Mouse (Mus musculus) lung, embryonic 14.5 days (tissue): ENCODE data around the gene Olfr1418. TPM values are rescaled to one million over a fixed set of nuclear protein-coding genes. Genes with fewer than 3 reads are reported as not detected.

Experiments
- ATAC-seq: fragments of 200-750 bp; cut with Nextera tagmentation; 2 replicates; pipeline ENCODE4 v1.8.0; 2017; ENCODE audit warnings: mild to moderate bottlenecking, moderate TSS enrichment, moderate library complexity; ENCODE audit not compliant: insufficient read depth
- DNase-seq: peaks from one replicate; pipeline ENCODE4 v3.0.0-alpha.2; 2015
- H3K27ac ChIP-seq: fragments of 300-500 bp; sonication (generic); 2 replicates; pipeline ENCODE4 v1.5.1; 2014; ENCODE audit warnings: low read depth, mild to moderate bottlenecking, moderate library complexity
- H3K27me3 ChIP-seq: fragments of 300-500 bp; sonication (generic); 2 replicates; pipeline ENCODE4 v1.6.1; 2014; ENCODE audit warnings: low read length, control low read depth; ENCODE audit not compliant: insufficient read depth
- H3K36me3 ChIP-seq: fragments of 300-500 bp; sonication (generic); 2 replicates; pipeline ENCODE4 v1.6.1; 2014; ENCODE audit warnings: control low read depth; ENCODE audit not compliant: insufficient read depth
- H3K4me1 ChIP-seq: fragments of 300-500 bp; sonication (generic); 2 replicates; pipeline ENCODE4 v1.6.1; 2014; ENCODE audit warnings: antibody characterized with exemption, control low read depth; ENCODE audit not compliant: insufficient read depth
- H3K4me2 ChIP-seq: fragments of 300-500 bp; sonication (generic); 2 replicates; pipeline ENCODE4 v1.6.1; 2014; ENCODE audit warnings: mild to moderate bottlenecking
- H3K4me3 ChIP-seq: fragments of 300-500 bp; sonication (generic); 2 replicates; pipeline ENCODE4 v1.5.1; 2014; ENCODE audit warnings: low read depth, low read length
- H3K9ac ChIP-seq: fragments of 300-500 bp; sonication (generic); 2 replicates; pipeline ENCODE4 v1.6.1; 2014
- H3K9me3 ChIP-seq: fragments of 300-500 bp; sonication (generic); 2 replicates; pipeline ENCODE4 v1.6.1; 2016; ENCODE audit warnings: low read depth, low read length, control low read depth
- CTCF ChIP-seq: IDR thresholded peaks from 2 replicates; pipeline ENCODE4 v1.5.1; 2016; ENCODE audit warnings: antibody characterized with exemption, low read depth
- WGBS: fragments of 180-500 bp; shearing (Covaris S2); extraction: QIAGEN DNeasy Blood & Tissue Kit; methylation state at CpG from one replicate; pipeline ENCODE4 v1.1.7; 2014; 5-methylcytosine and 5-hydroxymethylcytosine counted together
- polyA plus RNA-seq: library from polyadenylated mRNA; unstranded; fragments of >200 nt; fragmentation: Nextera tagmentation; extraction: Ambion mirVana; gene quantifications from 2 replicates; pipeline ENCODE4 v1.2.1, GENCODE M21; 2014

Gene Olfr1418
- polyA plus RNA-seq, 1 experiment from 2014 or later = not detected

DNA sequence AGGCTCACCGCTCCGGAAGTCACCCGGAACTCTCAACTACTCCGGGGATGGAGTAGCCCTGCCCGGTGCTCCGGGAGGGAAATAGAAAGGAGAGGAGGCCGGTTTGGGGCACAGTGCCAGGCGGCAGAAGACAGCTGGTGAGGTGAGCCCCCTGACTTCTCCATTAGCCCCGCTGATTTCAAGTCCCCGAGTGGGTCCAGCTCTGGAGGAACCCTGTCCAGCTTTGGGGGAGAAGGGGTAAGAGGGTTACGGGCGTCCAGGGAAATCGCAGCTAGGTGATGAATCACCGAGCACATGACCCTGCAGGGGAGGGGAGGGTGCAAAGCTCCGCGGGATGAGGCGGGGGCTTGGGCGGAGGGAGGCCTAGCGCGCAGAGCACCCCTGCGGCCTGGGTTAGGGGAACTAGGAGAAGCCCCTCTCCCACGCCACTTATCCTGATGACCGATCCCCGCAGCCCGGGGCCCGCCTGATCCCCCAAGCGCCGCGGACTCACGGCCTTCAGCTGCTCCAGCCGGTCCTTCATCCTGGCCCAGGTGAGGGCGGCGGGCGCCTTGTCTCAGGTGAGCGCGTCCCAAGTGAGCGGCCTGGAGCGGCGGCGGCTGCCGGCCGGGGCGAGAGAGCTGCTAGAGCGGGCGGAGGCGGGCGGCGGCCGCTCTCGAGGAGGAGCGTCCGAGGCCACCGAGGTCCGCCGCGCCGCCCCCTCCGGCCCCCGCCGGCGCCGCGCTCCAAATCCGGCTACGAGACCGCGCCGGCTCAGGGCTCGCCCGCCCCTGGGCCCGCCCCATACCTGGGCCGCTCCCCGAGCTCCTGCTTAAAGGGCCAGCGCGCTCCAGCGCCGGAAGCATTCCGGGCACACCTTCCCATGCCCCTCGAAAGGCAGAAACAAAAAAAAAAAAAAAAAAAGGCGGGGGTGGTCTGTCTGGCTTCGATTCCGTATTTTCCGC is 42.4 kb downstream of the Olfr1418 start:
- Histone ChIP-seq H3K4me3 (peak overlapping the region; percentile 70), H3K9ac (peak overlapping the region; percentile 67), H3K4me1 (0 out of 2 replicates have a peak, but pooled peaks cover 3% of the 10 kb centered on the region), H3K4me2 (peak overlapping the region; percentile 88), H3K36me3 (no peaks in the 10 kb centered on the region), H3K9me3 (no peaks in the 10 kb centered on the region), H3K27me3 (peaks cover 12% of the 10 kb centered on the region), H3K27ac (peak overlapping the region; percentile 36; the same call in 1 of the 2 replicates)
- DNase-seq = peak; percentile 72
- peak; percentile 87 for ATAC-seq
- no peak for TF ChIP-seq CTCF
- WGBS = under 1% methylated on average over 82 of the region's 83 CpGs

DNA sequence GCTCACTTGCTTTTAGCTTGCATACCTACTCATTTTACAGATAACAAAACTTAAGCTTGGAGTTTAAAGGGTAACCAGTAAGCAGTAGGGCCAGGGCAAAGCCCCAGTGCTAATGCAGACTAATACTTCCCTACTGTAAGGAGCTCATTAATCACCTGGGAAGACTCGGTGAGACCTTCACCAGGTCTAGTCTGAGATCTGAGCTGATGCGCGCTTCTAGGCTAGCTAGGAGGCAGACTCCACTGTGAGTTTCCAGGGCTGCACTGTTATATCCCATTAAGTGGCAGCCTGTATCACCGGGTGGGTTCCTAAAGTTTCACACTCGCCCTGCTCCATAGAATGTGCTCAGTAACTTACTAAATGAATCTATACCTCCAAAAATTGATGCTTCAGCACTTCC is 43.3 kb downstream of the Olfr1418 start:
- H3K9ac ChIP-seq = no peak overlapping the region
- peak overlapping the region; percentile 88 for H3K4me2 ChIP-seq
- ATAC-seq (no peak), DNase-seq (no peak)
- WGBS = 17% methylated on average over 5 of the region's 5 CpGs
- H3K27me3 ChIP-seq = peaks cover 12% of the 10 kb centered on the region
- H3K36me3 ChIP-seq = no peaks in the 10 kb centered on the region
- H3K27ac ChIP-seq = no peak overlapping the region
- TF ChIP-seq CTCF = no peak
- 0 out of 2 replicates have a peak, but pooled peaks cover 3% of the 10 kb centered on the region for H3K4me1 ChIP-seq
- H3K4me3 ChIP-seq = peak overlapping the region; percentile 70
- H3K9me3 ChIP-seq = no peaks in the 10 kb centered on the region

GRCm38 (mm10) chr19:11816706-11817105 is 44.2 kb downstream of the Olfr1418 start:
- H3K27ac ChIP-seq = no peak overlapping the region
- no peak overlapping the region for H3K4me2 ChIP-seq
- no peak overlapping the region for H3K4me3 ChIP-seq
- H3K9ac ChIP-seq = no peak overlapping the region
- H3K36me3 ChIP-seq = no peaks in the 10 kb centered on the region
- DNase-seq (no peak), ATAC-seq (no peak)
- WGBS = 38% methylated on average over 6 of the region's 6 CpGs
- H3K9me3 ChIP-seq = no peaks in the 10 kb centered on the region
- no peak for TF ChIP-seq CTCF
- H3K27me3 ChIP-seq = peaks cover 12% of the 10 kb centered on the region
- H3K4me1 ChIP-seq = 0 out of 2 replicates have a peak, but pooled peaks cover 3% of the 10 kb centered on the region

- DNase-seq = no peak
- 72% methylated on average over 6 of the region's 6 CpGs for WGBS
- 0 out of 2 replicates have a peak, but pooled peaks cover 3% of the 10 kb centered on the region for H3K4me1 ChIP-seq
- H3K9ac ChIP-seq = no peak overlapping the region
- H3K4me3 ChIP-seq = no peak overlapping the region
- ATAC-seq = no peak
- TF ChIP-seq CTCF = no peak
- H3K27ac ChIP-seq = no peak overlapping the region
- peaks cover 12% of the 10 kb centered on the region for H3K27me3 ChIP-seq
- H3K9me3 ChIP-seq = no peaks in the 10 kb centered on the region
- H3K4me2 ChIP-seq = no peak overlapping the region
- no peaks in the 10 kb centered on the region for H3K36me3 ChIP-seq
These were observed 46.0 kb downstream of the Olfr1418 start for GRCm38 (mm10) chr19:11814742-11815333.

DNA sequence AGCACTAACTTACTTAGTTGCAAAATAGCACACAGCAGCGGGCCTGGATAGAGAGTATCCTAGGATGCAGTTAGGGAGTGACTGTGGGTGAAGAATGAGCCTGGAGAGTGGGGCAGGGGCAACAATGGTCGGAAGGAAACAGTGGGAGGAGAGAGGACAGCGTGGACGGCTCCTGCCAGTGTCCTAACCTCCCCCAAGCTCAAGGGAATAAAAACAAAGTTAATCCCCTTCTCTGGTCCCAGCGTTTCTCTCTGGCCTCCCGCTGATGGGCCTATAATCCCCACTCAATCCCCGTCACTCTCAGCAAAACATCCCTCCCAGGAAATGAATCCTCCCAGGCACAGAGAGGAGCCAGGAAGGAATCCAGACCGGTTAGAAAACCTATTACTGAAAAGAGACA is 47.2 kb downstream of the Olfr1418 start:
- Histone ChIP-seq H3K9ac (no peak overlapping the region), H3K27ac (peak overlapping the region; percentile 58; the same call in 1 of the 2 replicates), H3K9me3 (no peaks in the 10 kb centered on the region), H3K4me1 (0 out of 2 replicates have a peak, but pooled peaks cover 3% of the 10 kb centered on the region), H3K36me3 (no peaks in the 10 kb centered on the region), H3K4me3 (no peak overlapping the region), H3K4me2 (no peak overlapping the region), H3K27me3 (peaks cover 9% of the 10 kb centered on the region)
- no peak for TF ChIP-seq CTCF
- WGBS = 14% methylated on average over 8 of the region's 8 CpGs
- peak; percentile 35 for DNase-seq
- ATAC-seq = no peak

DNA sequence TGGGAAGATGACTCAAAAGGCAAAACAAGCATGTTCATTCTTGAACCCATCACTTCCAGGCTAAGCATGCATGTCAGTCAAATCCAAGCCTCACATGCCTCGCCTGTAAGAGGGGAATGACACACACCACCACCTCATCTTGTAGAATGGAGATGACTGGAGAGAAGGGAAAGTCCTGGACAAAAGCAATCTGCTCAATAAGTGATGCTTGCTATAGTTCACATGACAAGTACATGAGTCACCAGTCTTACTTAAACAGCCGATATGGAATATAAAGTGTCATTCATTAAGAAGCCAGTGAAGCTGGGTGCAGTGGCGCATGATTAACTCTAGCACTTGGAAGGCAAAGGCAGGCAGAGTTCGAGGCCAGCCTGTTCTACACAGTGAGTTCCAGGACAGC is 47.7 kb downstream of the Olfr1418 start:
- Histone ChIP-seq H3K27ac (no peak overlapping the region), H3K9ac (no peak overlapping the region), H3K4me1 (0 out of 2 replicates have a peak, but pooled peaks cover 3% of the 10 kb centered on the region), H3K36me3 (no peaks in the 10 kb centered on the region), H3K4me2 (no peak overlapping the region), H3K9me3 (no peaks in the 10 kb centered on the region), H3K27me3 (peaks cover 5% of the 10 kb centered on the region; the same call in 1 of the 2 replicates), H3K4me3 (no peak overlapping the region)
- ATAC-seq = no peak
- DNase-seq = no peak
- 62% methylated on average over 4 of the region's 4 CpGs for WGBS
- TF ChIP-seq CTCF = no peak
